Mouse (Mus musculus) duodenum, adult 2 months (tissue): ENCODE results near the gene Jade1. TPM values are rescaled to one million over a fixed set of nuclear protein-coding genes. Genes with fewer than 3 reads are reported as not detected.

Source experiments
- polyA plus RNA-seq: library from polyadenylated mRNA; depleted of rRNA; stranded (reverse); fragments of >200 nt; gene quantifications from 2 replicates; pipeline ENCODE4 v1.2.3, GENCODE M21; 2012; ENCODE audit warnings: low replicate concordance; rRNA removed

Jade1 gene
- 11.5 and 17.0 TPM in 2 replicates for polyA plus RNA-seq

GRCm38 (mm10) chr3:41555491-41556381, at the start of gene Jade1:
Gene Jade1 (plus strand): TSS chr3:41555731.

Other genes starting within 250 kb of the Jade1 start
- gene Sclt1, start 186.8 kb downstream of the Jade1 start, polyA plus RNA-seq: 4.2 and 5.5 TPM in 2 replicates
- 0.09 and 0.23 TPM in 2 replicates for gene D3Ertd751e, start 186.9 kb downstream of the Jade1 start, polyA plus RNA-seq